Mouse (Mus musculus) spleen, adult 2 months (tissue): ENCODE results near the gene Tspan33.
A peak's percentile ranks its signal among the peaks of the same experiment; 100 is the strongest.

Experiments used
- CTCF ChIP-seq: fragments of 200-500 bp; IDR thresholded peaks from 2 replicates; pipeline ENCODE4 v1.5.1; 2011; ENCODE audit warnings: mild to moderate bottlenecking, inconsistent platforms; ENCODE audit not compliant: insufficient read depth, insufficient read length, insufficient replicate concordance; ENCODE audit errors: extremely low read depth
- POLR2A ChIP-seq: fragments of 200-500 bp; IDR thresholded peaks from 2 replicates; pipeline ENCODE4 v1.6.1; 2011; ENCODE audit warnings: low read depth, low read length, inconsistent platforms

DNA sequence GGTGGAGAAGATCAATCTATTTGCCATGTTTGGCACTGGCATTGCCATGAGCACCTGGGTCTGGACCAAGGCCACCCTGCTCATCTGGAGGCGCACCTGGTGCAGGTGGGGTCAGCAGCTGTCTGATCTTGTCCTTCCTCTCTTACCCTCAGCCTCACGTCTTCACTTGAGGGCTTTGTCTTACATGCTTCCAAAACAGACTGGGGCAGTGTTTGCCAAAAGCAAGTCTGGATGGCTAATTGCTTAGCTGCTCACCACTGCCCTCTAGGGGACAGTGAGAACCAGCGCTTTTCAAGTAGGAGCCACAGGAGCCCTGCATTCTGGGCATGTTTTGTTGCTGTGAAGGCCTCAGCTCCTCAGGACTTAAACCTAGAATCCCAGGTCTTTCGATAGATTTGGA, 64.4 kb downstream of the Tspan33 start:
- TF ChIP-seq CTCF (peak; percentile 77; the same call in 1 of the 2 replicates), POLR2A (no peak)
